Mouse (Mus musculus) erythroblast, embryonic 14.5 days (primary cell): ENCODE data around the gene Krtap12-1.

Experiments
- GATA1 ChIP-seq: IDR thresholded peaks from 2 replicates; pipeline ENCODE4 v1.6.1; 2012; ENCODE audit warnings: low read length, inconsistent platforms, mixed read lengths
- TAL1 ChIP-seq: IDR thresholded peaks from 3 replicates; pipeline ENCODE4 v1.6.1; 2012; ENCODE audit warnings: low read length, inconsistent platforms, mixed read lengths

- TF ChIP-seq TAL1 (no peak), GATA1 (no peak)
Observed at GRCm38 (mm10) chr10:77706326-77706725, 14.1 kb upstream of the Krtap12-1 start, which contains the start of gene Gm10272.
